Mouse (Mus musculus) retina, adult 2 months (tissue): Measurements from ENCODE around the gene Cpxm2.

Experiments used
- DNase-seq: peaks from one replicate; pipeline ENCODE4 v3.0.0-alpha.2; 2012; ENCODE audit warnings: low read depth, low spot score

Gene Cpxm2

GRCm38 (mm10) chr7:132026671-132027070 lies 127.9 kb downstream of the Cpxm2 start:
- DNase-seq: no peak

DNA sequence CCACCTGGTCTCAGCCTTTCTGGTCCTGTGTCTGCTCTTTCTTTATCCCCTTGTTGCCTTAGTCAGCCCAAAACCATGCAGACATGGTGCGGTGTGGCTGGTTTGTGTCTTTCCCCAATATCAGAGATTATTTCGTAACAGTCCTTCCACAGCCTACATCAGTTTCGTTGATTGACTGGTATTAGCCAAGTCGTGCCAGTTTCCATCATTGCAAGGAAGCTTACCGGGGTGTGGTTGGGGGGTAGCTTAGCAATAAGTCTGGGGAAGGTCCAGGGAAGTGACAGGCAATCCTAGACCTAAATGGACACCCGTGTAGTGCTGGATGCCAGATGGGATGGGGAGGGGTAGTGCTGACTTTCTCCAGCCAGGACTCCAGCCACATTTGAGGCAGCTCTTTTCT lies 128.9 kb downstream of the Cpxm2 start:
- DNase-seq: no peak

DNA sequence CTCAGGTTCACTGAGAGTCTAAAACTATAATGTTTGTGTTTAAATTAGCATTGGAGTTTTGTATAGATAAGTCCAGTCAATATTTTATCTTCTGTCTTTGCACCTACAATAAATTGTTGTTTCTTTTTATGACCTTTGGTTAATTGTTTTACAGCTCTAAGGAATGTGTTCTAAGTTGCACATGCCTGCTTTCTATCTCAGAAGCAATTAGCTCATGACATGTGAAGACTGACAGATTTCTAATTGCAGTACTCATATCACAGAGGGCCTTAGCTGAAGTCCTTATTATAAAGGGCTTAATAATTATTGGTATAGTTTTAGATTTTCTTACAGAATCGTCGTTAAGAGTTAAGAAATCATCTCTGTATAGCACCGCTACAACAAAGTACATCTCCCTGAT lies 138.6 kb downstream of the Cpxm2 start:
- DNase-seq: no peak

DNA sequence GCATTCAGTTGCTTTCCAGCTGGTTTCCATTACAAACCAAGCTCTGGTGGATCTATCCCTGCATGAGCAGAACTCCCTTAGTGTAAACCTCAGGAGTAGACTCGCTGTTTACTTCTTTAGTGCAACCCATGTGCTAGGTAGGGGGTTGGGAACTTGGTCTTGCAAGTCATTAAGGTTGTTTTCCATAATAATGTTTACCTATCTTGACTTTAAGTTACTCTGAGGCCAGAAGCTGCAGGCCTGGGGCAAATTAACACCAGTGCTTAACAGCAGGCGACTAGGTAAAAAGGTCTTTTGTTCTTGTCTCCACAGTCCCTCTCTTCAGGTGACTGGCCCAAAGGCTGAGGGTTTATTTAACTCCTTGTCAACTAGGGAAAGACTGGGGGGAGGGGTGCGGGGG lies 139.3 kb downstream of the Cpxm2 start:
- no peak for DNase-seq

GRCm38 (mm10) chr7:132013970-132014369 lies 140.6 kb downstream of the Cpxm2 start:
- DNase-seq: no peak

GRCm38 (mm10) chr7:132012969-132013679 lies 141.4 kb downstream of the Cpxm2 start:
- DNase-seq: no peak

DNA sequence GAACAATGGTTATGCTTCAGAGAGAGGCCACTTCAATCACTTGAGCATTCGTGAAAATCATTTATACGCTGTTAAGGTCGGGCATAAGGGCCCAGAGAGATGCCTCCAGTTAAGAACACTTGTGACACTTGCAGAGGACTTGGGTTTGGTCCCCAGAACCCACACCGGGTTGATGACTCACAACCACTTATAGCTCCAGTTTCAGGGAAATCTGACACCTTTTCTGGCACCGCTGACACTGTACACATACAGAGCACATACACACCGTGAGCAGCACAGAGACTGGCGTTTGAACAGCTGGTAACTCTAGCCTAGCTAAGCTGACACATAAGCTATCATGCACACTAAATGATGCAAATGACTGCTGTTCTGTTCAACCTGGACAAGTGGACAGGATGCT lies 145.5 kb downstream of the Cpxm2 start:
- DNase-seq: no peak

DNA sequence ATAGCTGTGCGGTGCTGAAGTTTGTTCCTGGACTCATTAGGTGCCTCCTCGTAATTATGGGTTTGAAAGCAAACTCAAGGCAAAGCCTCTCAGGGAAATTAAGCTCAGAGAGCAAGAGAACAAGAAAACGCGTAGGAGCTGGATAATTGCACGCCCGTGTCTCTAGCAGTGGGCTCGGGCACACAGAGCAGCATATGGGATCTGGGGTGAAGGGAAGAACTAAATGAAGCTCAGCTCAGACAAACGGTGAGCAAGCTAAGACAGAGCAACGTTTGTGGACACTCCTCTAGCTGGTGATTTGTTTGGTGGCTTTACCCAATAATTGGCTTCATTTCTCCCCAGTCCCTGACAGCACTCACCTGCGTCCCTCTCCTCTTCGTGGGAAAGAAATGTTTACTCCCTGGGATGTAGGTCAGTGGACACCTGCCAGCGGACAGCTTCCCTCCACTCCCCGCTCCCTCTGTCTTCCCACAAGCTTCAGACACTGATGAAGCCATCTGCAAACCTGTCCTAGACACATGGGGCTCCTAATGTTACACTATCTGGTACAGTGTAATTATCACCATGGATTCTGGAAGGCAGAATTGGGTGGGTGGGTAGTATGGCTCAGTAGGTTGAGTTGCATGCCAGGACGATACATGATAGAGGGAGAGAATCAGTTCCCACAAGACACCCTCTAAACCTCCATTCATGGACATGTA lies 148.4 kb downstream of the Cpxm2 start:
- DNase-seq: no peak

DNA sequence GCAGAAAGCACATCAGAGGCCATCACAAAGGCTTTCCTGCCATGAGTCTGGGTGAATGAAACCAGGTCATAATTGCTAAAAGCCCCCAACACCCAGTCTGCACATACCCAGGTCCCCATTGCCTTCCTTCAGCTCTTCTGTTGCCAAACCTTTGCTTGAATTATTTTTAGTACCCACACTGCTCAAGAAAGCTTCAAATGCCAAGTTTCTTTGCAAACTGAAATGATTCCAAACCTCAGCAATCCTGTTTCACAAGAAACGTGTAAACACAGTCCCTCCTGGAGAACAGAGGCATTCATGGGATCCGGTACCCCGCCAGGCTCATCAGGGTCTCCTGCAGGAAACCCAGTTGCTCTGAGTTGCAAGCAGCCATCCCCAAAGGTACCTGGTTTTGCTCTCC lies 161.7 kb downstream of the Cpxm2 start:
- no peak for DNase-seq

- no peak for DNase-seq
These were observed 162.3 kb downstream of the Cpxm2 start for GRCm38 (mm10) chr7:131992226-131992625.

DNA sequence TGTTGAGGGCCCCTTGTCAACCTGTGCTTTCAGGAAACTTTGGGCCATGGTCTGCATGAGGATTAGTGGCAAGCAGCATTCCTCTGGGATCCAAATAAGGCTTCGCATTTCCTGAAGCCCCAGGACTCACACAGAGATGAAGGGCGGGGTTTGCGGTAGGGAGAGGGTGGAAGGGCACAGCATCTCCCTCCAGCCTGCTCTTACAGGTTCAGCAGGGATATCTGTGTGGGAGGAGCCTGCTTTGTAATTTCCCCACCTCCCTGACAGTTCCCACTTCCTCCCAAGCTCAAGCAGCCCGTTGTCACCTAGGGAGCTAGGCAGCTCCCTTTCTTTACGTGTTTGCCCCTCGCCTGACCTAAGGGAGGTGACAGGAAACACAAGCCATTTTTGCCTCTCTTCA lies 165.5 kb downstream of the Cpxm2 start:
- no peak for DNase-seq
